Comparison of ENCODE assay signal across 10 mouse cellular contexts in the genomic region with DNA sequence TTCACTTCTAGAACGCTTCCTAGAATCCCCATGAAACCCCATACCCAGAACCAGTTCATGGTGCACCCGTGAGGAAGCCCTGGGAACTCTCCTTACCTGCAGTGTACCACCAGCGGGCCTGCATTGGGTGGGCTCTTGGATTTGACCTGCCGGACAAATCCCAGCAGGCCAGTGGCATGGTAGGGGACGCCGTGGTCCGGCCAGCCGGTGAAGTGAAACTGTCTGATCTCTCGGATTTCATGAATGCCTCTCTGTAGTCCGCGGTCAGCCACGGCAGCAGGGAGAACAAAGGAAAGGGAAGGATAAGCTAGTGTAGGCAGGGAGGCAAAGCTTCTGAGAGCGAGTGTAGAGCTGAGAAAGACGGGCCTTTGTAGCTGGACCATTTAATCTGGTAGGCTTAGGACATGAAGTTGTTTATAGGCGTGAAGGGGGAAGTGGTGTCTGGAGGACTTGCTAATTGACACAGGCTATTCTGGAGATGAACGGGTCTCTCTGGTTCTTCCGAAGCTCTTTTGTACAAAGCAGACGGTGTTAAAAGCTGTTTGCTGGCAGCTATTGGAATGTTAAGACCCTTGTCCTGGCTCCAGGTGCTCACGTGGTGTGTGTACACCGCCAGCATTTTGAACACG.
A peak's percentile ranks its signal among the peaks of the same experiment; 100 is the strongest.
DNase-seq lines count a peak whose midpoint lies in the region; ATAC-seq lines count a peak whose summit lies in the region.
"Had no signal": no experiment of that assay in that cellular context is flagged by ENCODE, and none has a peak within 500 bp of the region (broad histone marks: within the 10 kb centered on the region; RNA-seq: fewer than 3 reads in every experiment).

No protein-coding gene starts in this region.

- H3K4me2 ChIP-seq in heart, embryonic 13.5 days = peak overlapping the region; percentile 40
- H3K4me2 ChIP-seq in hindbrain, embryonic 12.5 days (replicated peaks) = peak overlapping the region; percentile 13; the same call in 1 of the 2 replicates
- peak overlapping the region; percentile 30 for H3K4me2 ChIP-seq in midbrain, embryonic 14.5 days (ENCODE audit: low read length)

- no peaks in the 10 kb centered on the region for H3K9me3 ChIP-seq in heart, embryonic 13.5 days
- no peaks in the 10 kb centered on the region for H3K9me3 ChIP-seq in heart, embryonic 10.5 days
- no peaks in the 10 kb centered on the region for H3K9me3 ChIP-seq in hindbrain, embryonic 12.5 days (replicated peaks)
- H3K9me3 ChIP-seq in midbrain, embryonic 14.5 days (ENCODE audit: control insufficient read depth, low read length) = no peaks in the 10 kb centered on the region

- ATAC-seq in heart, embryonic 13.5 days (ENCODE audit: extremely low read depth, insufficient number of reproducible peaks, low FRiP score, low TSS enrichment) = no peak
- peak; percentile 71 for ATAC-seq in hindbrain, embryonic 12.5 days (ENCODE audit: low FRiP score)
- peak; percentile 58; the same call in 1 of the 2 replicates for ATAC-seq in midbrain, embryonic 14.5 days (ENCODE audit: low FRiP score, low TSS enrichment)
- ATAC-seq: liver, postnatal 0 days had no signal

- no peak for DNase-seq in heart, embryonic 10.5 days (ENCODE audit: low spot score)
- peak; percentile 45 for DNase-seq in embryo, embryonic 11 days
- peak; percentile 70 for DNase-seq in midbrain, embryonic 14.5 days
- DNase-seq in ovary, postnatal 36 days (ENCODE audit: low spot score) = no peak
- no peak for DNase-seq in left cerebral cortex, adult 18-20 months (ENCODE audit: low spot score in 2 of 2)
- no peak for DNase-seq in urinary bladder, postnatal 10 days (ENCODE audit: low spot score)
- DNase-seq: cerebellum, adult 8-10 months; liver, postnatal 0 days had no signal

- WGBS in heart, embryonic 13.5 days = 66% methylated on average over 21 of the region's 21 CpGs
- 68% methylated on average over 21 of the region's 21 CpGs for WGBS in heart, embryonic 10.5 days
- 37% methylated on average over 21 of the region's 21 CpGs for WGBS in hindbrain, embryonic 12.5 days
- 12% methylated on average over 21 of the region's 21 CpGs for WGBS in midbrain, embryonic 14.5 days

- H3K4me3 ChIP-seq in heart, embryonic 13.5 days = no peak overlapping the region
- no peak overlapping the region for H3K4me3 ChIP-seq in heart, embryonic 10.5 days
- H3K4me3 ChIP-seq in hindbrain, embryonic 12.5 days = no peak overlapping the region
- no peak overlapping the region for H3K4me3 ChIP-seq in midbrain, embryonic 14.5 days (replicated peaks; ENCODE audit: low read depth, low read length)

- peak overlapping the region; percentile 36; the same call in 1 of the 2 replicates for H3K27ac ChIP-seq in heart, embryonic 13.5 days (replicated peaks)
- H3K27ac ChIP-seq in heart, embryonic 10.5 days = no peak overlapping the region
- H3K27ac ChIP-seq in hindbrain, embryonic 12.5 days = 0 out of 2 replicates have a peak overlapping the region, but pooled peaks have one; percentile 44
- H3K27ac ChIP-seq in midbrain, embryonic 14.5 days (replicated peaks; ENCODE audit: low read depth, low read length) = peak overlapping the region; percentile 64

- no peak overlapping the region for H3K9ac ChIP-seq in heart, embryonic 13.5 days
- 0 out of 2 replicates have a peak overlapping the region, but pooled peaks have one; percentile 6 for H3K9ac ChIP-seq in hindbrain, embryonic 12.5 days
- H3K9ac ChIP-seq in midbrain, embryonic 14.5 days (replicated peaks; ENCODE audit: low read length) = no peak overlapping the region
- H3K9ac ChIP-seq: liver, postnatal 0 days had no signal

- H3K36me3 ChIP-seq in heart, embryonic 13.5 days = 0 out of 2 replicates have a peak, but pooled peaks cover 5% of the 10 kb centered on the region
- H3K36me3 ChIP-seq in heart, embryonic 10.5 days = no peaks in the 10 kb centered on the region
- H3K36me3 ChIP-seq in hindbrain, embryonic 12.5 days = 0 out of 2 replicates have a peak, but pooled peaks cover 3% of the 10 kb centered on the region
- H3K36me3 ChIP-seq in midbrain, embryonic 14.5 days (ENCODE audit: control insufficient read depth, insufficient read depth, low read length) = no peaks in the 10 kb centered on the region

- no peaks in the 10 kb centered on the region for H3K27me3 ChIP-seq in heart, embryonic 13.5 days (replicated peaks)
- H3K27me3 ChIP-seq in heart, embryonic 10.5 days (ENCODE audit: insufficient read depth, poor library complexity, severe bottlenecking) = no peaks in the 10 kb centered on the region
- H3K27me3 ChIP-seq in hindbrain, embryonic 12.5 days = no peaks in the 10 kb centered on the region
- H3K27me3 ChIP-seq in midbrain, embryonic 14.5 days (ENCODE audit: control insufficient read depth, insufficient read depth, low read length) = no peaks in the 10 kb centered on the region

- H3K4me1 ChIP-seq in heart, embryonic 13.5 days = peaks cover 14% of the 10 kb centered on the region
- peaks cover 15% of the 10 kb centered on the region for H3K4me1 ChIP-seq in heart, embryonic 10.5 days
- H3K4me1 ChIP-seq in hindbrain, embryonic 12.5 days = peaks cover 13% of the 10 kb centered on the region
- H3K4me1 ChIP-seq in midbrain, embryonic 14.5 days (ENCODE audit: control insufficient read depth, insufficient read depth, low read length) = peaks cover 17% of the 10 kb centered on the region

Comparison
In these comparisons a context has a peak if more than half of its experiments do, and no peak if none do; other contexts are left out.
1. DNase-seq: peak in embryo, embryonic 11 days (single experiment) and midbrain, embryonic 14.5 days (single experiment); none in heart, embryonic 10.5 days (single experiment), ovary, postnatal 36 days (single experiment), left cerebral cortex, adult 18-20 months (0 of 2) and urinary bladder, postnatal 10 days (single experiment).
2. Peak in every context shown above with its lines, with median percentiles within 50 percentile points of each other: H3K4me2 ChIP-seq.